Mouse (Mus musculus) embryo, embryonic 9.5 days (tissue): ENCODE measurements around the gene Rassf2.

ENCODE experiments used
- DNase-seq: peaks from one replicate; pipeline ENCODE4 v3.0.0-alpha.2; 2017; ENCODE audit errors: extremely low spot score

Rassf2 gene

DNA sequence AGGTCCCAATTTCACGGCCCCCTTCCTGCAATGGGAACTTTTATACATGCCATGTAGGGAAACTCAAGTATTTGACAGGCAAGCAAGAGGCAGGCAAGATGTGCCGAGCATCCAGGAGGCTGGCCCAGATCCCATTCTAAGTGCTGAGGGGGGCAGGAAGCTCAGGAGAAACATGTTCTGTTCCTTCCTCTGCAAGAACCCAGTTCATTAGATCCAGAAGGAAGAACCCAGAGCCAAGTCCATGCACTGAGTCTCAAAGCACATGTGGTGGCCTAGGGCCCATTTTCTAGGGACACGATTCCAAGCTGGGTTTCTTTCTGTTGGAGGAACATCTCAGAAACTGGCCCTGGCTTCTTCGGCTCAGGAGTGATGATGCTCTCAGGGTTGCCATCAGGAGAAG, 24.6 kb downstream of the Rassf2 start:
- DNase-seq, result no peak

DNA sequence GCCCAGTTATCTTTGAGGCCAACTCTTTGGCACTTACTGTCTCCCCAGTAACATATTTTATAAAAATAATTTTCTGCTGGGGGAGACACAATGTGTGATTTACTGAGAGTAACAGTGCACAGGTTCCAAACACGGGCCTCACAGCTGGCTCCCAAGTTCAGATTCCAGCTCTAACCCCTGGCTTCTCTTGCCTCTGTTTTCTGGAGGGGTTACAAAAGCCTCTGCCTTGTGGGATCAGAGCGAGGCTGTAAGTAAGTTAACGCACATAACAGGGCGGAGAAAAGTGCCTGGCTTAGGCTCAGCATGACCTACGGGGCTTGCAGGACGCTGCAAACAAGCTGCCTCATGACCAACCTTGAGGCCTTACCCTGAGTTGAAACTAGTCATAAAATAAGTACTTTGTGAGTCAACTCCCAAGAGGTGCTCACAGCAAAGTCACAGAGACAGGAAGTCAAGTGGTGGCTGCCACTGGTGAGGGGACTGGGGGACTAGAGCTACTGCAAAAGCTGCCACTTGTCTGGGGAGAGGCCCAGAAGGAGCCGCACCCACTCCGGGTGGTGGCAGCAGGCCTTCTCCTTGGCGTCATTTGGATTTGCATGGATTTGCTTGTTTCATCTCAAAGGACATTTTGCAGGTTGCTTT, 25.4 kb downstream of the Rassf2 start:
- no peak for DNase-seq

DNA sequence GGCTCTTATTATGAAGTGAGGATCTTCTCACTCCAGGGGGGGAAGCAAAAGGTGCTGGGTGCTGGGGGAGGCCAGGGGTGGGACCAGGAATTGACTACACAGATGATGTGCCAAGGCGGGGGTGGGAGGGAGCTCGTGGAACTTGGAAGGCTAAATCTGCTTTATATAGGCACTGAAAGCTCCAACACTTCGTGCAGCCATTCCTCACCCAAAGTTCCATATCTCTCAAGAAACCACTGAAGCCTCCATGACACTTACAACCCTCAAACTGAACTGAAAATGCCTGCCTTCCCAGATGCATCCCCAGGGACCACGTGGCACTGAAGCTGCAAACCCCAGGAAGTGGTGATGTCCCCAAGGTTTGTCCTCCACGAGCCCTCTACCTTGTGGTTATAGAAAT, 26.1 kb downstream of the Rassf2 start:
- DNase-seq, result no peak

DNA sequence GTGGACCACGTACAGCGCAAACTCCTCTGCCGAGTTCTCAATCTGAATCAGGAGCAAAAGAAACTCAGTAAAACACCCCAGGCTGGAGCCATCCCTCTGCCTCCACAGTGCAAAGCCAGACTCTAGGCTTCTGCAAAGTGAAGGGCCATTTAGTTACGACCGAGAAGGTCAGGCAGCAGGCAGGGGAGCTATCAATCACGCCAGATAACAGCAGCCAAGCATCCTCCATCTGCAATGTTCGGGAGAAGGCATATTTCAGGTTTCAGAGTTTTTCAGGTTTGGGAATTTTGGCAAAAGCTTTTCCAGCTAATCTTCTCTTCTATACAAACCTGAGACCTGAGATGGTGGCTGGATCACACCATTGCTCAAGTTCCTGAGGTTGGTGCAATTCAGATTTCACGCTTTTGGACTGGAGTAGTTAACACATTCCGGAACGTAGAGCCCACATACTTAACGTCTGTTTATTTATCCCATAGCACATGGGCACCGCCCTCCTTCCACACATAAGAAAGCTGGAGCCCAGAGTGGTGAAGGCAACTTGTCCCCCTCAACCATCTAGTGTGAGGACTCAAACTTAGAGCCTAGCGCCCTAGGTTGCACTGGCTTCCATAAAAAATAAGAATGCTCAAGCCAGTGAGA, 28.2 kb downstream of the Rassf2 start:
- DNase-seq, result peak; percentile 25

DNA sequence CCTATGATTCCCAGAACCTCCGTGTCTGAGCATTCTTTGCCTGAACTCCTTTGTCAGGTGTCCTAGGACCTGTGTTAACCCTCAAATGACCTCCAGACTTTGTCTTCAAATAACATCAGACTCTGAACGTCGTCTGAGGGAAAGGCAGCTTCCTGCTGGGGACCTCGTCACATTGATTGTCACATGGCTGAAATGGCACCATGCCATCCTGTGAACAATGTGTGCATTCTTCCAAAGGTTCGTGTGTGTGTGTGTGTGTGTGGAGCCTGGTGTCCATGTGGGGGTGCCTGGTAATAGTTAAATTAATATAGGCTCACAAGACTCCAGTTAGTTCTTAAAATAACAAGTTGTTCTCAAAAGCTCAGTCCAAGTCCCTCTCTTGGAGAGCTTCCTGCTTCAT, 32.7 kb downstream of the Rassf2 start:
- DNase-seq, result no peak

DNA sequence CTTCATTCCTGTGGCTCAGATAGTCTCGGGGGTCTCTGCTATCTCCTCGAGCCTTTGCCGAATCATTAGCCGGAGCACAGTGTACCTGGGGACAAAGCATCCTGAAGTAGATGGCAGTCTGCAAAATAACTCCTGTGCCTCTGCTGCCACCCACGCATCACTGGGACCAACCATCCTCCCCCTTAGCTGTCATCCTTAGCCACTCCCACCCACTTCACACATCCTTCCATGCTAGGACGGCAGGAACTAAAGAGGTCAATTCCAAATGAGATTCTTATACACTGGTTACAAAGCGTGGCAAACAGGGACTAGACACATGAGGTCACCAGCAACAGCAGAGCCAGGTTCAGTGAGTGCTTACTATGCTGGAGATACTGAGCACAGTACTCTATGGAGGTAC, 33.7 kb downstream of the Rassf2 start:
- DNase-seq, result no peak

DNA sequence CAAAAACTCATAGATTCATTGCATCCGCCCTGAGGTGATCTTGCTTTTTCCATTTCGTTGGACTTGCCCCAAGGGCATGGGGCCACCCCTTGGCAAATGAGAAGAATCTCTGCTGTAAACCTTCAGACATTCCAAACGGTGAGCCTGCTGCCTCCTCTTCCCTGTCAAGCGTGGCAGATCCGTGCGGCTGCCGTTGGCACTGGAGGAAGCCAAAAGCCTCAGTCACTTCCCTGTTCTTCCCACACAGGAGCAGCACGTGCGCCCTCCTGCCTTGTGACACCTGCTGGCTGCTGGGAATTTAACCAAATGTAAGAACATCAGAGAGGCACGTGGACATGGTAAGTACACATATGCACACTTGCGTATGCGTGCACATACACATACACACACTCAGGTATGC, 34.3 kb downstream of the Rassf2 start:
- DNase-seq, result no peak

DNA sequence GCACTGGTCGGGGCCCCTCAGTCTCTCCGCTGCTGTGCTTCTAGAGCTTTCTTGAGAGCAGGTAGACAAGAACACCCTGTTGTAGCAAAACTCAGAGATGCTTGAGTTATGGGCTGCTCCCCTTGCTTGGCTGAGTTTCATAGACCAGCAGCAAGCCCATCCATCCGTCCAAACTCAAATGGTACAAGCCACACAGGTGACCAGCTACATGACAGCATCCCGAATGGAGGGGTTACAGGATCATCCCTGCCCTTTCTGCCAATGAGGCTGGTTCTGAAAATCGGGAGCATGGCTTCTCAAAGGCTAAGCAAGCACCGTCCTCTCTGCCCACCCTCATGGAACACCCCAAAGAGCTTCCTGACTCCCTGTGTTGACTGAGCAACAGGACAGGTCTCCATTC, 35.1 kb downstream of the Rassf2 start:
- DNase-seq, result no peak

DNA sequence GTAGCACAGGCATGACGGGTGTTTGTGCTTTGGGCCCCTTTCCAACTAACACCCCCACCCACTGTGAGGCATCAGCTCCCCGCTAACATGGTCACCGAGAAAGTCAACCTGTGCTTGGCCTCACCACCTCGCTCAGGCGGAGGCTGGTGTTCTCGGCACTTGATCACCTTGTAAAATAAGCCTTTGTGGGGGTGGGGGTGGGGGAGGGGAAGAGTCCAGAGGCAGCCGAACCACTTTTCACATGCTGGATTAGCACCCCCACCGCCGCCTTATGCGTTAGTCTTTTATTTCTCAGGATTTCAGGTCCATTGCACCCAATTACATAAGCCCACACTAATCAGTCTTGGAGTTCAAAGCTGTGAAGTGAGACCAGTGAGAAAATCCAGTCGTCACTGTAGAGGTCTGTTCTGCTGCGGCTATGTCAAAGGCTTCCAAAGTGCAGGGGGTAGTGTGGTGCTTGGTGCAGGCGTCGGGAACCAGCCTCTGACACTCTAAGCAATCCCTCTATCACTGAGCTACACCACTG, 36.4 kb downstream of the Rassf2 start:
- no peak for DNase-seq

DNA sequence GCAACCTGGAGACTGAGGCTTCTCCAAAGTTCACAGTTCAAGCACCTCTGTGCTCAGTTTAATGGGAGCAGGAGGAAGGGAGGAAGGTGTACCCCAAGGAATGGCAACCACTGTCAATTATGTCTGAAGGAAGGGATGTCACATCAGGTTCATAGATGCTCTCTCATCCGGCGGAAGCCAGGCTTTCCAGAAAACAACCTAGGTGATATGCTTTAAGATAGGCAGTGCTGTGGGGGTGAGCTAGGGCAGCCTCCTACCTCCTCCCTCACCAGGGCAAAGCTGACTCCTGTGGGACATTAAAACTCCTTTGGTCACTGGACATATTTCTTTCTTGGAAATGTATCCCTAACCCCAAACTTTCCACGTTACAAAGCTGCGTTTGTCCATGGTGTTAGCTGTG, 36.9 kb downstream of the Rassf2 start:
- DNase-seq, result no peak

DNA sequence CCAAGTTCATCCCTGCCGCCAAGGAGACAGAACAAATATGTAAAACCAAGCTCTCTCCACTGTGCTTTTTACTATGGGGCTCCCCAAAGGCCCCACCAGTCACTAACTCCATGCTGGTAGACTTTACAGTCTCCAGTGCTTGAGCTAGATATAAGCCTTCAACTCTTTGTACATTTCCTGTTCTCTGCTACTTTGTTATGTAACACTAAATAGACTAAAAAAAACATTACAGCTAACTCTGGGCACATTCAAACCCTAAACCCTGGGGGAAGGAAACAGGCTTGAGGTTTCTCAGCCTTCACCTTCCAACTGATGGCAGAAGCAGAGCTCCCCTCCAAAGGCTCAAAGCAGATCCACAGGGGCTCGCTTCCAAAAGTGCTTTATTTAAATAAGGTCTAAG, 37.6 kb downstream of the Rassf2 start:
- no peak for DNase-seq

DNA sequence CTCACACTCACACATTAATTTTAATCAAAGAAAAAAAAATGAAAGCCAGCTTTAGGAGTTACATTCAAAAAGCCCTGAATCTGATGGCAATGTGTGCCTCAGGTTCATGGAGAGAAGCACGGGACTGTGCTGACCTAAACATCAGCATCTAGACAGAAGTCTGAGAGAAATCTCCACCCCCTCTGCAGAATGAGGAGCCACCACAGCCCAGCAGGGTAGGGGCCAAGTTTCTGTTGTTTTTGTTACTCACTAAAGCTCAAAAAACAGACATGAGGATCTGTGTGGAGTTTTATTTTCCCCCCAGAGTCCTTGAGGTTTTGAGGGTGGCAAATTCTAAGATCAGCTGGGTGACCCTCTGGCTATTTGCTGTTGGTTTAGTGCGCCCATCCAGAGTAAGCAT, 41.5 kb downstream of the Rassf2 start:
- DNase-seq, result no peak

DNA sequence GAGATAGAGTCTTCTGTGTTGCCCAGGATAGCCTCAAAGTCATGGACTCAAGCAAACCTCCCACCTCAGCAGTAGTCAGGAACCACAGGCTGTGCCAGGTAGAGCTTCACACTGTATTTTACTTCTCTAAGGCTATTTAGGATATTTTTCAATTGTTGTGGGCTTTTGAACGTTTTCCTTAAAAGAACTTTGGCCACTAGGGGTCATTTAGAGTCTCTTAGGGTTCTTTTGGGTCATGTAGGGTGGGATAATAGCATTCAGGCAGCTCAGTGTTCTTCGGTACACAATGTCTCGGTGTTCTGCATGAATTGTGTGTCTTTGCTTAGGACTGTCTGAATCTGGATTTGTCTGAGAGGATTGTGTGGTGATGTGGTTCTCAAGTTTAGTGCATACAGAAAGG, 42.1 kb downstream of the Rassf2 start:
- no peak for DNase-seq

DNA sequence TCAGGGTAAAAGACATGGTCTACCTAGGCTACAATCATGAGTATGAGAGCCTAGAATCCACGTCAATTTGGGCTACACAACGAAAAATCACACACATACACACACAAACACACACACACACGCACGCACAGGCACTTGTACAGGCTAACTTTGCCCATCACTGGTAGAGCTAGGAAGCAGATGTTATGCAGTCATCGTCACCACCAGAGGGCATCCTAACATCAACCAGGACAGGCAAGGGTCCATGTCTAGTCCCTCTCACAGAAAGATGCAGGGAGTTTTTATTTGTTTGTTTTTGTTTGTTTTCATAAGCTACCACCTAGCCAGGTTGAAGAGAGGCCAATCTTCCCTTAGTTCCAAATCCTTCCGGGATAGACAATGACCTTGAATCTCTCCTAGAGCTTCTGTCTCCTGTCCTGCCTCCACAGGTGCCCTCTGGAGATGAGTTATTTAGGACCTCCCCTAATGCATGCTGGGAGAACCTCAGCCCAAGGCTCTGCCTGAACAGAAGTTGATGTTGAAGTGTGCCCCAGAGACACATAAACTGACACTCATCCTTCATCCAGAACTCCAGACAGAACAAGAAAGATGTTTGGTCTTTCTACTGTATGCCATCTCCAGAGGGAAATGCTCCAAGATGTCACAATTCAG, 47.4 kb downstream of the Rassf2 start:
- DNase-seq, result peak; percentile 60

DNA sequence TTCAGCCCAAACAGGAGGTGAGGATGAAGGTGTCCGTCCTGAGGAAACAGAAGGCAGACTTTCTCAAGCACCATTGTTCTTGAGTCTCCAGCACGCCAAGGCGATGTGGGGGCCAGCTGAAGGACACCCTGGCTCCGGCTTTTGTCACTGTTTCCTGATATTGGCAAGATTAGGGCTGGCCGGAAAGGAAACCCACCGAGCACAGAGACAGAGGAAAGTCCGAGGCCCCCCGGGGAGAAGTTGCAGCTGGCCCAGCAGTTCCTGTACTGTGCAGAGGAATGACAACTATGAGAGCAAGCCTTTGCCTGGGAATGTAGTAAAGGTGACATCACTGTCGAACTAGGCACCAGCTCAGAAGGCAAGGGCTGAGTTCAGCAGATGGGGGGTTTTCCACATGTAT, 49.2 kb downstream of the Rassf2 start:
- peak; percentile 13 for DNase-seq

DNA sequence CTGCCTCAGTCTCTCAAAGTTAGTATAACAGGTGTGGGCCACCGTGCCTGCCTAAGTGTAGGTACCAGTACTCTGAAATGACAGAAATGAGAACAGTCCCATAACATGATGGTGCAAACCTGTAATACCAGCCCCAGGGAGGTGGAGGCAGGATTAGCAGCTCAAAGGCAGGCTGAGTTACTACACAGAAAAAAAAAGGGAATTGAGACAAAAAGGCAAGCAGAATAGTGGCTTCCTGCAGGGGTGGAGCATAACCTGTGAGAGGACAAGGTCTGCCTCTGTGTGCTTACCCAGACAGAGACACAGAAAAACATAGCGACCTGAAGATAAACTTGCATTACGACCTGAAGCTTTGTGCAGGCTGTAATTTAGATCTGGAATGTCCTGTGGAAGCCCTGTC, 53.4 kb downstream of the Rassf2 start:
- DNase-seq, result no peak

DNA sequence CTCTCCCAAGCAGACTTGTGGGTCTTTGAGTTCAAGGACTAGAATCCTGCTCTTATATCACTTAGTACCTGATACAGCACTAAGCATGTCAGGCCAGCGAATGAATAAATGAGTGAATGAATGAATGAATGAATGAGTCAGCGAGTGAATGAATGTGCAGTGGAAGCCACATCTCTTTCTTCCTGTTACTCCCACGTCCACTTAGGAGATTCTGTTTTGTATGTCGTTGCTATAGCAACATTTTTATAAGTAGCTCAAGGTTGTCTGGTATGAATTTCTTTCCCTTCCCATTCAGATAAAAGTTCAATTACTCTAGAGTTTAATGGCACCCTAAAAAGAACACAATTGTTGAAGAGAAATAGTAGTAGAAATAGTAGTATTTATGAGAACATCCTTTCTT, 59.0 kb downstream of the Rassf2 start:
- no peak for DNase-seq

DNA sequence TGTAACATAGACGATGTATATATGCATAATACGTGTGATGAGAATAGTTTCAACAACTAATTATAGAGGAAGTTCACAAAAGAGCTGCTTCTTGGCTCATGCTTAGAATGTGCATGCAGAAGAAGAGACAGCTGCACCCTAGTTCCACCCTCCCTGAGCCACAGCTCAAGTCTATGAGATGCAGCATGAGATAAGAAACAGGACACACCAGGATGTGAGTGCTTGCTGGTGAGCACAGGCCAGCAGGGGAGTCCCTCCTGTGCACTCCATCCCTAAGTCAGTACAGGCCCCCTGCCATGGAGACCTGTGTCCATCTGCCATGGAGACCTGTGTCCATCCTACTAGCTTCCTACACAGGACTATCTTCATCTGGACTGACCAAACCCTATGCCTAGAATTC, 59.5 kb downstream of the Rassf2 start:
- no peak for DNase-seq

DNA sequence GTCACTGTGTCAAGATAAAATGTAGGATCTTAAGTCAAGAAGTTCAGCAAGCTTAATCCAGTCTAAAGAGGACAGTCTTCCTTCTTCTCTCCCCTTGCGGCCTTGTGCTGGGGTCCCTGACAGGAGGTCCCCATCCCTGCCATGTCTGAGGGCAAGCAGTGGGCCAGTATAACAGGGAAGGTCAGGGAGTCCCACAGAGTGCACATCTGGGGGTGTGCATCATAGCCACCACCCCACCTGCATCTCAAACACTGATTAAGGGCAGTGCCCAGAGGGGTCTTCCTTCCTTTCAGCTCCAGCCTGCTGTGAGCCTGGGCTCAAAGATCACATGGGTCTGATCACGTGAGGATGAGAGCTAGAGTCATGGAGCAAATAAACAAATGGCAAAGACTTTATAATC, 68.4 kb downstream of the Rassf2 start:
- no peak for DNase-seq

DNA sequence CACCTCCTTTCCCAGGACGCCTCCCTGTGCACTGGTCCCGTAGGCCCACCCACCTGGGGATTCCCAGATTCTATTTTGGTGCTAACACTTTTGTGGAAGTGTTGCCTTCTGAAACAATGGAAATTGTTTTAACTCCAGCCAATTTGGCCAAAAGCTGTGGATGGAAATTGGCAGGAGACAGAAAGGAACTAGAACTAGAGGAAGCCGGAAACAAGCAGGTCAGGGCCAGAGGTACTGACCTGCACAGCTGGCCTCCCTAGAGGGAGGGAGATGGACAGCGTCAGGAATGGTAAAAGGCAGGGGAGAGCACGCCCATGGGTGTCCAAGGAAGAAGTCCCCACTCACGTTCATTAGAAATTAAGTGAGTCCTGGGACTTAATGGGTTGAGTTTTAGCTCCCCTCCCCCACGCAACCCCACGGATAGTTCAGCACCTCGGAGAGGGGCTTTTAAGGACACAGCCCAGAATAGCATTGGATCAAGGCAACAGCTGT, 72.3 kb downstream of the Rassf2 start:
- no peak for DNase-seq

DNA sequence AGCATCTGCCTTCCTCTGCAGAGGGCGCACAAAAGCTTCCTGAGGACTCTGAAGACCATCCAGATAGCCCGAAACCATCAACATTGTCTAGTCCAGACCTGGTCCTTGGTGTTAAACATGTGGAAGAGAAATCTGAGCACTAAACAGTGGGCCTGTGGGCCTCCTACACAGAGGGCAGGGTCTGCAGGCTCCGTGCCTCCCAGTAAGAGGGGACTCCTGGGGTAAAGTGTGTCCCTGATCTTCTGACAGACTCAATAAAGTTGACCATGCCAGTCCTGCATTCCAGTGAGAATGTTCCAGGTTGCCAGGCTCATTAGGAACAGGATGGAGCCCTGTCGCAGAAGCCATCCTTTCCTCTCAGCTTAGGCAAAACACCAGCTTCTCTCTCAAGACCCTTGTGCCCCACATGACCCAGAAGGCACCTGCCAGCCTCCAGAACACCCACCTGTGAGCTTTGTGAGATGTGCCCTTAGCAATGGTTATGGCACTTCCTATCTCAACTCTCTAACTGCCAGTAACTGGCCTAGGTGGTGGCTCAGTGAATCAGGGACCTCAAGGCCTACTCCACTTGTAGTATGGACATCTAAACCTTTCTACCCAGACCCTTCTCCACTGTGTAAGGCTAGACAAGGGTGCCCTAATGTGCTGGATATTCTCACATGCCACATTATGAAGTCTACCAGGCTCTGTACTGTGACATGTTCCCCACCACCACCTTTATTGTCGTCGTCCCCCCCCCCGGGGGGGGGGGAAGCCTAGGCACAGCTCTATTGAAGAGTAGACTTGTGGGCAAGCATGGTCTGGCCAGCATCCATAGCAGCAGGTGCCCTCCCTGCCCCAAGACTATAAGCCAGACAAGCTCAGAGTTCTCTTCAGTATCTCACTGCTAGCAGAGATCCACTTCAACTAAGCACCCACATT, 73.5 kb downstream of the Rassf2 start:
- no peak for DNase-seq

DNA sequence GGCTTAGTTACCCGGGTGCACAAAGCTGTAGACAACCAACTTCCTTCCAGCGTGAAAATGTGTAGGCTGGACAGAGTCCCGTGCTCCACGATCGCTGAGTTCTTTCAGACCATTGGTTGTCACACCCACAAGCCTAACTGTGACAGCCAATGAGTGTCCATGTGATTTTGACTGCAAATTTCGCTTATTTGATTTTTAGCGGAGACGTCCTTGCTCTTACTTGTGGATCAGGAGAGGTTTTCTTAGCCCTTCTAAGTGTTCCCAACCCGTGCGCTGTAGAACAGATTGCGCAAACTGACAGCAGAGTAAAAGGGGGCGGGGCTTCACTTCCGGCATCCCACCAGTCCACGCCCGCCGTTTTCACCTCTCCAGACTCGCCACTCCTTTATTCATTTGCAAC, 74.8 kb downstream of the Rassf2 start:
- DNase-seq, result peak; percentile 32
